Mouse (Mus musculus): Measurements from ENCODE around the gene Lrp6.

- TF ChIP-seq POLR2A (IDR thresholded peaks at IDR 0.05; ENCODE audit: borderline replicate concordance, low read depth, low read length) (no peak), CTCF (IDR thresholded peaks at IDR 0.05; ENCODE audit: low read depth, low read length) (no peak)
Observed at GRCm38 (mm10) chr6:134417886-134418285, 148.9 kb downstream of the Lrp6 start.

Data from bone marrow macrophage, adult 2 months (primary cell).